Mouse (Mus musculus) gastrocnemius, postnatal 14 days (tissue): ENCODE data around the gene Fbxo4. TPM values are rescaled to one million over a fixed set of nuclear protein-coding genes. Genes with fewer than 3 reads are reported as not detected.
A peak's percentile ranks its signal among the peaks of the same experiment; 100 is the strongest.

ENCODE experiments used
- DNase-seq: peaks from one replicate; pipeline ENCODE4 v3.0.0; 2021; ENCODE audit warnings: mixed read lengths
- intact Hi-C: fragments of 180-260 bp; cut with DNase I; formaldehyde crosslinking; loops from one replicate; pipeline ENCODE4 v1.15.1; 2025; ENCODE audit warnings: low total_unique reads
- total RNA-seq, 2 experiments: library from RNA; stranded (reverse); gene quantifications; 2 replicates each; pipeline ENCODE4 v1.2.3; 2021

Fbxo4 gene
- total RNA-seq, 2 experiments from 2014 or later = 5.0 to 5.1 TPM

DNA sequence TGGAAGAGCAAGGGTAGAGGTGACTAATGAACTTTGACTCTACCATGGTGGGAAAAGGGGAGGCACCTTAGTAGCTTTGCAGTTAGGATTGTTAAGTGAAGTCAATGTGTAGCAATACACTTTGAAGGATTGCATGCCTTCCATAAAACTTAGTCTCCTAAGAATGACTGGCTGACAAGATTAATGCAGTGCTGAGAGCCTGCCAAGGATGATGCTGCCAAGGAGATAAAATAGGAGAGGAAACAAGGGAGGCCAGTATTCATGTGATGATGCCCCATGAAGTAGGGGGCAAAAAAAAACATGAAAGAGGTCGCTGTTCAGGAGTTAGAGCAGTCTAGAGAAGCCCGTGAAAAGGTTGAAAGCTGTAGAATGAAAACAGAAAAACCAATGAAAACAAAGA, 5.5 kb upstream of the Fbxo4 start:
- DNase-seq = no peak
- intact Hi-C loops = no loop called here

DNA sequence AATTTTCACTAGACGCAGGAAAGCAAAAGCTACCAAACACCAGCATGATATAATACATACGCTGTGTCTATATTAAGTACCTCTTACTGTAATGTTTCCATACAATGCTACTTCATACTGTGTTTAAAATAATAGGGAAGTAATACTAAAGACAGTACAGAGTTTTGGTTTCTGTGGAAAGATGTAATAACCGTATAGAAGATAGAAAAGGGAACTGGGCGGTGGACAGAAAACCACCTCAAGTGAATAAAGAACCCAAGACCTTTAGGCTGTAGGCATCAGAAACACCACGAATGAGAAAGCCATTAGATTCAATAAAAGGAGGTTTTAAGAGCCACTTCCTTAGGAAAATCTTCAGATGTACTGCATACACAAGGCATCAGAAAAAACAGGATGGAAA, 3.4 kb upstream of the Fbxo4 start:
- intact Hi-C loops = no loop called here
- DNase-seq = no peak

DNA sequence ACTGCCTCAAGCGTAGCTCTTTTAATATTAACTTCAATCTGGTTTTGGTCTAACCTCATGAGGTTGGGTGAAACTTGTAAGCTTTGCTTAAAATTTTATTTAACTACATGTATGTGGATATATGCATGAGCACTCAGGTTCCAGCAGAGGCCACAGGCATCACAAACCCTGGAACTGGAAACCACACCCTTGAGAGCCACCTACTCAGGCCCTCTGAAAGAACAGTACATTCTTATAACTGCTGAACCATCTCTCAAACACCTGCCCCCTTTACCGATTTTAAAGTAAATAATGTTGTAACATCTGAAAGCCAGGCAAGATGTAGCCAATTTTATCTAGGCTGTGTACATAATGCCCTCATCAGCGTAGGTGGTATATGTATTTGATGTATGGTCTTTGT, 498 bp upstream of the Fbxo4 start:
- no peak for DNase-seq
- intact Hi-C loops = no loop called here

DNA sequence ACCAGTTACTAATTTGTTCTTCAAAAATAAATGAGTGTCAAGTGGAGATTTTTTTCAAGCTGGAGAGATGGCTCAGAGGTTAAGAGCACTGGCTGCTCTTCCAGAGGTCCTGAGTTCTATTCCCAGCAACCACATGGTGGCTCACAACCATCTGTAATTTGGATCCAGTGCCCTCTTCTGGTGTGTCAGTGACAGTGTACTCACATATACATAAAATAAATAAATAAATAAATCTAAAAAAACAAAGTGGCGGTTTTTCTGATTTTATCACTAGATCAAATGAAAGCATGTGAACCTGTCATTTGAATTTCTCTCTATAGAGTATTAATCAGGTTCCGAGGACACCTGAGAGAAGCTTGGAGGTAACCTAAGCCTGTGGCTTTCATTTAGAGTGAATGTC, 1.1 kb downstream of the Fbxo4 start:
- no peak for DNase-seq
- intact Hi-C loops = no loop called here

DNA sequence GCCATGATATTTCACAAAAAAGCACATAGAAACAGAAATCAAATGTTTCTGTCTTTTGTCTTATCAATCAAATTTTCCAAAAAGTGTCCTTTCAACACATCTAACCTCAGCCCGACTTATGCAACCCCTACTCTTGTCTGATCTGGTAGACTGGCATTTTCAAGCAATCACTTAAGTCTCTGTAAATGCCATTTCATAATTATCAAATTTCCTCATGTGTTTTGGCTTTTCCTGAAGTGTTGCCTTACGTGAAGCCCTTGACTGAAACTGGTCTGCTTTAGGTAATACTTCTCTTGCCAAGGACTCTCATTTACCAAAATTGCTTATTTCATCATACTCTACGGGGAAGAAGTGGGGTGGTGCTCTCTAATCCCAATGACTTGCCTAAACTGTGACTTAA, 6.1 kb downstream of the Fbxo4 start:
- no peak for DNase-seq
- intact Hi-C loops = no loop called here

DNA sequence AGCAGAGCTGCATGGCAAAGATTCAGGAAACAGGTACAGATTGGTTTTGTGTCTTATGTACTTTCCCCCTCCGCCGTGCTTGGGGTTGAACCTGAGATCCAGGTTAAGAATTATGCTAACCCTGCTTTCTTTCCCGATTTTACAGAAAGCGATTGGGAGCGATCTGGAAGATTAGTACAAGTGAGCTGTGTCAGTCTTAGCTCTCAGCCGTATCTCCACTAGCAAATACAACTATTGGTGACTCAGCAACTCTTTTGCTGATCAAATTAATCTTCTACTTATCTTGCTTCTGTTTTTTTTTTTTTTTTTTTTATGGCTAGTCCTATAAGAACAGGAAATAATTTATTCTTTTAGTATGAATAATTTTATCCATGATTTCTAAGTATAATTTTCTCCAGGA, 9.2 kb downstream of the Fbxo4 start:
- intact Hi-C loops = no loop called here
- no peak for DNase-seq

DNA sequence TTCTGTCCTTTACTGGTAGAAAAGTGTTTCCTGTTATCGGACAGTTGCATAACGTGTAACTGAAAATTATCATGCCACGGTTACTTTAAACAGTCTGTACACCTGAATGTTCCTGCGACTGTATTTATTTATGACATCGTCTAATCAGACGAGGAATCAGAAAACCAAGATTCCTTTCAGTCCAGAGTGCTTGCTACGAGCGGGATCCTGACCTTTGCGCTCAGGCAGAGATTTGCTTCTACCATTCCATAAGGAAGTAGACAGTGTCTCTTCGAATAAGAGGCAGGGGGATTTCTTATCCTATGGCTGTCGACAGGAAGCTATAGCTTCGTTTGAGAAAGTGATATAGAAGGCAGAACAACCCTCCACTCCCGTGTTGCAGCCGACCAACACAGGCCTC, 9.6 kb downstream of the Fbxo4 start:
- DNase-seq = no peak
- intact Hi-C loops = no loop called here

DNA sequence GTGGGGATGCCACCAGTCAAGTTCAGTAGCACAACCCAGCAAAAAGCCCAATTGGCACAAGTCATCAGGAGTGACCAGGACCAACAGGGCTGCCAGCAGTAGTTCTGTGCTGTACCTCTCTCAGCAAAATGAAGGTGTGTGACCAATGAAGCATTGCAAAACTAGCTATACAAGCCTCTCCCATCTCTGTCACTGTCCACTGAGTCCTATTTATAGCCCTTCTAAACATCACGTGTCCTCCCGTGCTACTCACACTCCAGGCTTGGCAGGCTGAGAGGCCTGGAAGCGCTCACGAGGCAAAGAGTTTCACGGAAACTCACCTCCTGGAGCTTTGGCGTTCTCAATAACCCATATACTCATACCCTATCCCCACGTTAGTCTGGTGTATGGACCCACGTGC, 17.1 kb downstream of the Fbxo4 start:
- DNase-seq = peak; percentile 20
- intact Hi-C loops = no loop called here

DNA sequence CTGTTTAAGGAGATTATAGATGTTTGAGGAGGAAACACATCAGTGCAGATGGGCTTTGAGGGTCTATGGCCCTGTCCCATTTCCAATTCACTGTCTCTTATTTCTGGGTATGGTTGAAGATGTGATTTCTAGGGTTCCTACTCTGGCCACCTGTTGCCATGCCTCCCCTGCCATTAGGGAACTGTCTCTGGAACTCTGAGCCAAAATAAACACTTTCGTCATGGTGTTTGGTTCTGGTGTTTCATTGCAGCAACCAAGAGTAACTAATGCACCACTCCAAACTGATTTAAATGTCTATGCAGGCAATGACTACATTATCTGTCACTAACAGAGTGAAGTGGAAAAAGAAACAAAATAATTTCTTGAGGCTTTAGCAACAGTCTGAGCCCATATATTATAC, 19.3 kb downstream of the Fbxo4 start:
- DNase-seq = no peak
- intact Hi-C loops = no loop called here

DNA sequence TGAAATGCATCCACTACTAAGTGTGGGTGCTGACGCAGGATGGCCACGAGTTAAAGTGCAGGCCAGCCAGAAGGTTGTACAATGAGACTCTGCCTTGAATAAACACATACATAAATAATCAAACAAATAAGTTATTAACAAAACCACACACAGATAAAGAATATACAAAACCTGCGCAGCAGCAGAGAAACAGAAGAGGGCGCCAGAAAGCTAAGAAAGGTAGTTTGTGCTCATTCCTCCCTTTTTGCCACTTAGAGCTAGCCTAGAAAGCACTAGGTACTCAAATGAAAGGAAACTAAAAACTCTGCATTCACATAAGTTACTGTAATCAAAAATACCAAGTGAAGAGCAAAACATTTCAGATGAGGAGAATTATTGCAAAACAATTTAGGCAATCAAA, 21.4 kb downstream of the Fbxo4 start:
- DNase-seq = peak; percentile 23
- intact Hi-C loops = loop anchor here (5.0 kb wide), 1 partner anchor 84 kb away; no protein-coding TSS in a partner anchor

DNA sequence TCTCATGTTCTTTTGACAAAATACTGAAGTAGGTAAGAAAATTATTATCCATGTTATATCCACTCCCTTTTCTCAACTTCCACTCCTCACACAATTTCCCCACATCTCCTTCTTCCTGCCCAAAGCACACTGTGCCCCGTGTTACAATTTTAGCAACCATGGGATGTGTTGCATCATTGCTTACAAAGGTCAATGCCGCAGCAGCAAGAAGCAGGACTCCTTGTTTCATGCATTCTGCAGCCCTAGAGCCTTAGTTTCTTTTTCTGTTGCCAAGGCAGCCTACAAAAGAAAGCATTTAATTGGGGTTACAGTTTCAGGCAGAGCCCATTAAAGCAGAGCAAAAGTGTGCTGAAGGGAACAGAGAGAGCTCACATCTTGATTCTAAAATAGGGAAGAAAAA, 24.4 kb downstream of the Fbxo4 start:
- intact Hi-C loops = loop anchor here (5.0 kb wide), 1 partner anchor 87 kb away; no protein-coding TSS in a partner anchor

DNA sequence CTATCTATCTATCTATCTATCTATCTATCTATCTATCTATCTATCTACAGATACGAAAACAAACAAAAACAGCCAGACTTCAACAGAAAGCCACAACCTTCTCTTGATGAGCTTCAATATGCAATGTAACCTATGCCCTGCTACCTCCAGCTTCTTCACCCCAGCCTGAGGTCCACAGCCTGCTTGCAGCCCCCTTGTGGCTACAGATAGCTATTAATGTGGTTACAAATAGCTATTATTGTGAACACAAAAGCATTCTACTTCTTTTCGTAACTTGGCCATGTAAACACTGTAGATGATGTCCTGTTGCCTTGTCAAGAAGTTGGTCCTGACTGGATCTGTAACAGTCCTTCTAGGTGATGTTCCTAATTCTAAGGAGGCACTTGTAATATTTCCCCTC, 41.2 kb downstream of the Fbxo4 start:
- DNase-seq = no peak

More for the DNA sequence above, 24.4 kb downstream of the Fbxo4 start:
- DNase-seq = no peak

DNA sequence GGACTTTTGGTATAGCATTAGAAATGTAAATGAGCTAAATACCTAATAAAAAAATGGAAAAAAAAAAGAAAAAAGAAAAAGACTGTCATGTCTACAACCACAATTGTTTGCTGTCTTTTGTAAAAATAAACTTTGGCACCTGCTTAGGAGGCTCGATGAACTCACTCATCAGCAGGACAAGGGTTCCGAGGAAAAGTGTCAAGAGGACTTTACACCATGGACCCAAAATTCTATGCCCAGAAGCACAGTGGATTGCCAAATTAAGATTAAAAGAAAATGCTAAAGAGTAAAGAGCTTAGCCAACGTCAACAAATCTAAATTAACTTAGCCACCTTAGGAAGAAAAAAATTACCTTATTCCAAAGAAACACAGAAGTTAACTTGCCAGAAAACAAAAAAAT, 43.3 kb downstream of the Fbxo4 start:
- intact Hi-C loops = no loop called here
- no peak for DNase-seq

More for the DNA sequence above, 41.2 kb downstream of the Fbxo4 start:
- intact Hi-C loops = no loop called here

DNA sequence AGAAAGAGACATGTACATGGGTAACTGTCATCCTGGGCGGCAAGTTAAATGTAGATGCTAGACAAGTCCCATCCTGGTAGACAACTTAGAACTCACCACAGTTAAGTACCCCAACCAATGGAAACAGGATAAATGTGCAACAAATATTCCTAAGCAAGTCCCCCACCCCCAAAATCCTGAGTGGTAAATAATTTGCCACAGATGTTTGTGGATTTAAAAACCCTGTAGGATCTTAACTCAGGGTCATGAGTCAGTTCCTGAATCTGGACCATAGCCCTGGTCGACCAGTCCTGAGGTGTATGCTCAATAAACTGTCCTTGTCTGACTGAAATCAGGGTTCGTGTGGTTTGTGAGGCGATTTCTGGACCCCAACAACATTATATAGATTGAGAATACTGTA, 45.9 kb downstream of the Fbxo4 start:
- DNase-seq = no peak
- intact Hi-C loops = no loop called here

DNA sequence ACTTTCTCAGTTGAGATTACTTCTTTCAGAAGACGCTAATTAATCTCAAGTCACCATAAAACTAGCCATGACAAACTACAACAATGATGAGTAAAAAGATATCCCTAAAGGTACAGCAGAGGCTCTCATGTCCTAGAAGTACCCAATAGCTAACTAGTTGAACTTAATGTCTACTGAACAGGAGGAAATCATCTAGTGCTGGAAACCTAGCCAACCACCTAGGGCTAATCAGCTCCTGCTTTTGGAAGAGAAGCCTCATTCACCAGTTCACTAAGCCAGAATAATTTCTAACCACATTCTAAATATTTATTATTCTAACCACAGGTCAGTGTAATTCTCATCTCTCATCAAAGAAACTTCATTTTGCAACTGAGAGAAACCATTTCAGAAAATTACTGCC, 47.4 kb downstream of the Fbxo4 start:
- intact Hi-C loops = no loop called here
- no peak for DNase-seq

Other genes with a start within 250 kb of the Fbxo4 start
- gene AW549877, start 16.2 kb upstream of the Fbxo4 start, total RNA-seq = 10 to 100 TPM; 11.0 to 13.2 TPM
- gene Oxct1, start 46.8 kb upstream of the Fbxo4 start, total RNA-seq = 100 to 1,000 TPM; 109 to 140 TPM